Mouse (Mus musculus) hindbrain, embryonic 15.5 days (tissue): ENCODE data around the gene Smg6. TPM values are rescaled to one million over a fixed set of nuclear protein-coding genes. Genes with fewer than 3 reads are reported as not detected.
"Not testable (repeated sequence)": the region's sequence is repeated elsewhere in the genome, so short reads cannot be mapped to it uniquely, and the experiment has no call there.

Experiments used
- ATAC-seq: fragments of 200-750 bp; cut with Nextera tagmentation; 2 replicates; pipeline ENCODE4 v1.8.0; 2017; ENCODE audit warnings: low read depth, moderate number of reproducible peaks, moderate TSS enrichment; ENCODE audit not compliant: low FRiP score
- H3K27ac ChIP-seq: fragments of 300-500 bp; sonication (generic); replicated peaks from 2 replicates; pipeline ENCODE4 v1.5.1; 2015; ENCODE audit warnings: mild to moderate bottlenecking, inconsistent platforms
- H3K27me3 ChIP-seq: fragments of 300-500 bp; sonication (generic); 2 replicates; pipeline ENCODE4 v1.6.1; 2015; ENCODE audit warnings: control low read depth, inconsistent platforms
- H3K36me3 ChIP-seq: fragments of 300-500 bp; sonication (generic); 2 replicates; pipeline ENCODE4 v1.6.1; 2015; ENCODE audit warnings: control low read depth, inconsistent platforms
- H3K4me1 ChIP-seq: fragments of 300-500 bp; sonication (generic); replicated peaks from 2 replicates; pipeline ENCODE4 v1.6.1; 2015; ENCODE audit warnings: control low read depth, inconsistent platforms
- H3K4me2 ChIP-seq: fragments of 300-500 bp; sonication (generic); 2 replicates; pipeline ENCODE4 v1.6.1; 2015; ENCODE audit warnings: moderate library complexity, mild to moderate bottlenecking, inconsistent platforms
- H3K4me3 ChIP-seq: fragments of 300-500 bp; sonication (generic); 2 replicates; pipeline ENCODE4 v1.5.1; 2015; ENCODE audit warnings: mild to moderate bottlenecking, inconsistent platforms
- H3K9ac ChIP-seq: fragments of 300-500 bp; sonication (generic); 2 replicates; pipeline ENCODE4 v1.6.1; 2015; ENCODE audit warnings: inconsistent platforms
- H3K9me3 ChIP-seq: fragments of 300-500 bp; sonication (generic); 2 replicates; pipeline ENCODE4 v1.6.1; 2016; ENCODE audit warnings: control low read depth, inconsistent platforms
- WGBS: fragments of 180-500 bp; shearing (Covaris S2); methylation state at CpG from one replicate; pipeline ENCODE4 v1.1.7; 2015; 5-methylcytosine and 5-hydroxymethylcytosine counted together
- polyA plus RNA-seq: library from polyadenylated mRNA; unstranded; fragments of >200 nt; fragmentation: Nextera tagmentation; extraction: Ambion mirVana; gene quantifications from 2 replicates; pipeline ENCODE4 v1.2.1, GENCODE M21; 2015

Gene Smg6
- polyA plus RNA-seq, 1 experiment from 2014 or later: 13.5 TPM

DNA sequence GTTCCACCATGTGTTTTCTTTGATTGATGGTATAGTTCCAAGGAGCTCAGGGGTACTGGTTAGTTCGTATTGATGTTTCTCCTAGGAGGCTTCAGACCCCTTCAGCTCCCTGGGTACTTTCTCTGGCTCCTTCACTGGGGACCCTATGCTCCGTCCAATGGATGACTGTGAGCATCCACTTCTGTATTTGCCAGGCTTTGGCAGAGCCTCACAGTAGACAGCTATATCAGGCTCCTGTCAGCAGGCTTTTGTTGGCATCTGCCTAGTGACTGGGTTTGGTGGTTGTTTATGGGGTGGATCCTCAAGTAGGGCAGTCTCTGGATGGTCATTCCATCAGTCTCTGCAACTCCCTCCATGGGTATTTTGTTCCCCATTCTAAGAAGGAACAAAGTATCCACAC lies 83.9 kb downstream of the Smg6 start:
- H3K9ac ChIP-seq, H3K27me3 ChIP-seq, ATAC-seq, H3K27ac ChIP-seq, H3K4me2 ChIP-seq, H3K9me3 ChIP-seq, H3K36me3 ChIP-seq, H3K4me3 ChIP-seq: not testable (repeated sequence)
- WGBS: 92% methylated on average over 2 of the region's 2 CpGs
- H3K4me1 ChIP-seq: peaks cover 24% of the 10 kb centered on the region

DNA sequence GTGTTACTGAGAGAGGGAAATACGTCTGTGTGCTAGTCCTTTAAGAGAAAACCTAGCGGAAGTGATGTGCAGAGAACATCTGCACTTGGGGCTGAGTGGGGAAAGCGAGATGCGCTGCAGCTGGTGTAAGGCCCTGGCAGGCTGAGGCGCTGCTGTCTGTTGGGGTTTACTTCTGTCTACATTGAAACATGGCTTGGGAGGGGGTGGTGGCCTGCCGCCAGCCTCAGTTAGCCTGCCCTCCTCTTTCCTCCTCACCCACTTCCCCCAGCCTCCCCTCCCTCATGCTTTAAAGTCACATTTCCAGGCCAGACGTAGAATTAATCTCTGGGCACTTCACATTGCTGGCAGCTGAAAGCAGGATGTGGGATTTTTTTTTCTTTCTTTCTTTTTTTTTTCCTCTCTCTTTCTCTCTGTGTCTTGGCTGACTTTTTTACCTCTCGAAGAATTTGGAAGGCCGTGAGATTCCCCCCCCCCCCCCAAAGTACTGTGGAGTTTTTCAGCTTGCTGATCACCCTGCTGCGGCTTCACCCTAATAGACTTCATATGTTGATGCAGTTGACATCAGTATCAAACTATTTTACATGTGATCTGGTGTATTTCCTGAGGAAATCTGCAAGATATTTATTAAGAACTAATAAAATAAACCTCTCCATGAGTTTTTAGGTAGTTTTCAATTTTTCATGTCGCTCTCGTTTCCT lies 87.5 kb downstream of the Smg6 start:
- Histone ChIP-seq H3K36me3 (no peaks in the 10 kb centered on the region), H3K4me3 (no peak overlapping the region), H3K9me3 (no peaks in the 10 kb centered on the region), H3K9ac (no peak overlapping the region), H3K27me3 (no peaks in the 10 kb centered on the region), H3K27ac (peak overlapping the region; percentile 74), H3K4me2 (peak overlapping the region; percentile 38), H3K4me1 (peaks cover 40% of the 10 kb centered on the region)
- peak; percentile 27; the same call in 1 of the 2 replicates for ATAC-seq
- 32% methylated on average over 12 of the region's 12 CpGs for WGBS

DNA sequence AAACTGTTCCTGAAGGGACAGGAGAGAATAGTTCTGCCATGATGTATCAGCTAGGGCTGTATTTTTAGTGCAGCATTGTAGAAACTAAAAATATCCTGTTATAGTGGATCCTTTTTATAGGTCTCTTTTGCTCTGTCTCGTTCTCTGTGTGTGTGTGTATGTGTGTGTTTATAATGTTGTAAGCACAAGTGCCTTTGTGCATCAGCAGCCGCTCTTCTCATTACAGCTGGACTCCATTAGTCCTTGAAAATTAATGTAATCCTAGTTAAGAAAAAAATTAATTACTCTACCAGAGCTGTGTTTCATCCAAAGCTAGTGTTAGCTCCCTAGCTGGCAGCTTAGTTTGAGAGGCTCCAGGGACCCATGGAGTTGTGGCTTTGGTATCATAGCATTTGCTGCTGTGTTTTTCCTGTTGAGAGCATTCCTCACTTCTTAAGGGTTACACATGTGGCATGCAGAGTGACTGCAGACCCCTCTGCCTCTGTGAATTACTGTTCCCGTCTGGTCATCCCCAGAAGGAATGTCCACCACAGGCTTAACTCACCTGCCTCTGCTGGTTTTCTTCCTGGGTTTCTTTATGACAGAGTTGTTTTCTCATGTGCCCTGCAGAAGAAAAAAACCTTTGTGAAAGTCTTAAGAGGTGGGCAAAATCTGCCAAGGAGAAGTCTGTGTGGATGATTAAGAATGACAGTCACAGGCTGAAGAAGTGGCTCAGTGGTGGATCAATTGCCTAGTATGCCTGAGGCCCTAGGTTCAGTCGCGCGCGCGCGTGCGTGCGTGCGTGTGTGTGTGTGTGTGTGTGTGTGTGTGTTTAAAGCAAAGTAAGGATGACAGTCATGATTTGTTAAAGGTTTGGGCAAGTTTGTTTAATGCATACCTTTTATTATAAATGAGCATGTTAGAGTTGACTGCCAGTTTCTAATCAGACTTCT lies 88.4 kb downstream of the Smg6 start:
- ATAC-seq: no peak
- no peaks in the 10 kb centered on the region for H3K27me3 ChIP-seq
- peaks cover 40% of the 10 kb centered on the region for H3K4me1 ChIP-seq
- H3K9me3 ChIP-seq: no peaks in the 10 kb centered on the region
- 61% methylated on average over 12 of the region's 12 CpGs for WGBS
- no peak overlapping the region for H3K9ac ChIP-seq
- H3K4me3 ChIP-seq: no peak overlapping the region
- H3K36me3 ChIP-seq: no peaks in the 10 kb centered on the region
- no peak overlapping the region for H3K4me2 ChIP-seq
- H3K27ac ChIP-seq: peak overlapping the region; percentile 74

DNA sequence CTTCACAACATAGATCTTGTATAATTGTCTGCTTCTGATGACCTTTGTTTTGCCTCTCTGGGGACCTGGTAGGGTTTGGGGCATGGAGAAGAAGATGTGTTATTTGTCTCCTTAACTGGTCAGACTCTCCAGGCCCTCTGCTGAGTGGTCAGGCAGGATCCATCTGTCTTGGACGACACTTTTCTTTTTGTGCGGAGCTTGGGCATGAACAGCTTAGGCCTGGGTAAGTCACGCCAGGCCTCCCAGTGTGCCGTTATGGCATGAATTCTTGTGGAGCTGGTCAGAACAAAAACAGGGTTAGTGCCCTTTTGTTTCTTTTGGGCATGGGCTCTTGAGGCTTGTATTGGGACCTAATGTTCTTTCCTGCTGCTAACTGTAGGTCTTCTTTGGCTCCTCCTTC lies 89.2 kb downstream of the Smg6 start:
- Histone ChIP-seq H3K4me1 (peaks cover 40% of the 10 kb centered on the region), H3K27me3 (no peaks in the 10 kb centered on the region), H3K36me3 (no peaks in the 10 kb centered on the region), H3K9me3 (no peaks in the 10 kb centered on the region), H3K4me2 (no peak overlapping the region), H3K9ac (no peak overlapping the region), H3K4me3 (no peak overlapping the region), H3K27ac (peak overlapping the region; percentile 74)
- 30% methylated on average over 4 of the region's 4 CpGs for WGBS
- ATAC-seq: no peak

DNA sequence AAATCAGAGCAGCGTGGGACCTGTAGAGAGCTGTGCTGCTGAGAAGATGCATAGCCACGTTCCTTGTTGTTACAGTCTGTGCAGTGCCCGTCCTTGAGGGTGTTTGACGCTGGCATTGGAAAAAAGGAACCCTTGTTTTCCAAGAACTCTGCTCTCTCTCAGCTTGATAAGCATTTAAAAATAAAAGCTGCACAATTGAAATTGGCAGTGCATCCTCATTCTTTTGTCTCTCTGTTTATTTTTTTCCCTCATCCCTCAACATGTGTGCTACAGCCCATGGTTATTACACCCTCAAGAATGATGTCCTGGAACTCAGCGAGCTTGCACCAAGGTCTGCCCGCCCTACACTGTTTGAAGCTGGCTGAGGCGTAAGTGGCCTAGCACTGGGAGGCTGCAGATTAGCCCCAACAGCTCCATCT lies 89.8 kb downstream of the Smg6 start:
- Histone ChIP-seq H3K4me3 (no peak overlapping the region), H3K4me2 (no peak overlapping the region), H3K4me1 (peaks cover 40% of the 10 kb centered on the region), H3K27ac (peak overlapping the region; percentile 74), H3K27me3 (no peaks in the 10 kb centered on the region), H3K9ac (no peak overlapping the region), H3K9me3 (no peaks in the 10 kb centered on the region), H3K36me3 (no peaks in the 10 kb centered on the region)
- no peak for ATAC-seq
- 46% methylated on average over 7 of the region's 7 CpGs for WGBS

DNA sequence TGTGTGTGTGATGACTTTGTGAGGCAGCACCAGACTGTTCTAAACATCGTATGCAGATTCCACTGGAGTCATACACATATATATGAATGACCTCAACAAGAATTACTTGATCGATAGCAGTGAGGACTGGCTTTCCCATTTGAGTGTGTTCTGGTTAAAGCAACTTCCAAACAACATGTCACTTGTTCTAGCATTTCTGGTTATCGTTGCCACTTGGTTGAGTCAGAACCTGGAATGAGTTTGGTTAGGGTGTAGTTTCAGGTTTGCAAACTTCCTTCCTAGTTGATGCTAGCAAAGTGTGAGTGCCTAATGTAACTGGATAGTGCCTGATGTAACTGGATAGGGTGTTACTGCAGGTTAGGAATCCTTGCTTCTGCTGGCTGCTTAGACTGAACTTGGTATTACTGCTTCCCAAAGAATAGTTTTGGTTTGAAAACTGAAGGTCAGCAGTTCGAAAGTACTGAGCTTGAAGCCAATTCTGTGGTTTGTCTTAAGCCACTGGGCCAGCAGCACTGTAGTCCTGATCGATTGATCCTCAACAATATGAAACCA lies 90.8 kb downstream of the Smg6 start:
- WGBS: 89% methylated on average over 5 of the region's 5 CpGs
- Histone ChIP-seq H3K27ac (no peak overlapping the region), H3K4me2 (no peak overlapping the region), H3K9ac (no peak overlapping the region), H3K4me1 (peaks cover 40% of the 10 kb centered on the region), H3K9me3 (no peaks in the 10 kb centered on the region), H3K36me3 (no peaks in the 10 kb centered on the region), H3K4me3 (no peak overlapping the region), H3K27me3 (no peaks in the 10 kb centered on the region)
- no peak for ATAC-seq

DNA sequence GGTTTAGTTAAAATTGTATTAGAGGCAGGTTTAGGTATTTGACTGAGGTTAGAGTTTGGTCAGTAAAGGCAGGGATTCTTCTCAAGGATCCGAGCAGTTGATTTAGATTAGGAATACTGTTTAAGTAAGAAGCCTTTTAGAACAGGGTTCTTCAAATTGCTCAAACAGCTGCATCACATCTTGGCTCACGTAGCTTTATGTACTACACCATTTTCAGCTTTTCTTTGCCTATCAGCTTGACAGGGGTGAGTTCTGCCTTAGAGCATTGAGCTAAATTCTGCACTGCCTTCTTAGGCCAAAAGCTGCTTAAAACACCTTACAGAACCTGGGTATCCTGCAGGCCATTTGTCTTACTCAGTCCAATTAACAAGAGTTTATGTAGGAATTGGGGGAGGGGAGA lies 92.2 kb downstream of the Smg6 start:
- ATAC-seq: no peak
- 87% methylated on average over 2 of the region's 2 CpGs for WGBS
- Histone ChIP-seq H3K4me1 (peaks cover 32% of the 10 kb centered on the region), H3K27me3 (no peaks in the 10 kb centered on the region), H3K9me3 (no peaks in the 10 kb centered on the region), H3K4me3 (no peak overlapping the region), H3K36me3 (no peaks in the 10 kb centered on the region), H3K27ac (no peak overlapping the region), H3K4me2 (no peak overlapping the region), H3K9ac (no peak overlapping the region)

DNA sequence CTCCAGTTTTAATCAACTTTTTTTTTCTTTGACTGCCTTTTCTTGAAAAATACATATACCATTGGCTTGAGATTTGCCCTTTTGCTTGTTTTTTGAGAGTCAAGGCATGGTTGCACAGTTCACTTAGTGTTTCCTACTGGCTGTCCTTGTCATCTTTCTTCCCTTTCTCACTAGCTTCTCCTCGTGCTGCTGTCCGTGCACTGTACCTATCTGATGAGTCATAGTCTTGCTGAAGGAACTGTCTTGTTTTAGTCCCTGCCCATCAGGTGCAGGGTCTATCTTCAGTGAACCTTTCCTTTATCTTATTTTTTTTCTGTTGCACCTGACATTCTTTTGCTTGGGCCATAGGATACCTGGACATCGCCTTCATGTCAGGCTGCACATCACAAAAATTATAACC lies 101.4 kb downstream of the Smg6 start:
- 90% methylated on average over 3 of the region's 3 CpGs for WGBS
- Histone ChIP-seq H3K27me3 (no peaks in the 10 kb centered on the region), H3K27ac (no peak overlapping the region), H3K4me1 (no peaks in the 10 kb centered on the region; the same call in 1 of the 2 replicates), H3K36me3 (no peaks in the 10 kb centered on the region), H3K9ac (no peak overlapping the region), H3K4me3 (no peak overlapping the region), H3K4me2 (no peak overlapping the region), H3K9me3 (no peaks in the 10 kb centered on the region)
- no peak for ATAC-seq

DNA sequence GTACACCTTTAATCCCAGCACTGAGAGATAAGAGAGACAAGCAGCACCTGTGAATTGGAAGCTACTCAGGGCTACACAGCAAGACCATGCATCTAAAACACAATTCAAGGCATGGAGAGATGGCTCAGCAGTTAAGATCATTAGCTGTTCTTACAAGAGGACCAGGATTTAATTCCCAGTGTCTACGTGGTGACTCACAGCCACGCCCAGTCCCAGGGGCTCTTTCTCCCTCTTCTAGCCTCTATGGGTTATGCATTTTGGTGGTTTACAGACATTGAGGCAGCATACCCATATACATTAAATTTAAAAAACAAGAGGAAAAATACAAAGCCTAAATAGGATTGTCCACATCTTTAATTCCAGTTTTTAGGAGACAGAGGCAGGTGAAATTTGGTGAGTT lies 102.0 kb downstream of the Smg6 start:
- Histone ChIP-seq H3K36me3 (no peaks in the 10 kb centered on the region), H3K27ac (no peak overlapping the region), H3K9ac (no peak overlapping the region), H3K9me3 (no peaks in the 10 kb centered on the region), H3K27me3 (no peaks in the 10 kb centered on the region), H3K4me3 (no peak overlapping the region), H3K4me1 (no peaks in the 10 kb centered on the region; the same call in 1 of the 2 replicates), H3K4me2 (no peak overlapping the region)
- no peak for ATAC-seq
- 91% methylated on average over 2 of the region's 2 CpGs for WGBS

DNA sequence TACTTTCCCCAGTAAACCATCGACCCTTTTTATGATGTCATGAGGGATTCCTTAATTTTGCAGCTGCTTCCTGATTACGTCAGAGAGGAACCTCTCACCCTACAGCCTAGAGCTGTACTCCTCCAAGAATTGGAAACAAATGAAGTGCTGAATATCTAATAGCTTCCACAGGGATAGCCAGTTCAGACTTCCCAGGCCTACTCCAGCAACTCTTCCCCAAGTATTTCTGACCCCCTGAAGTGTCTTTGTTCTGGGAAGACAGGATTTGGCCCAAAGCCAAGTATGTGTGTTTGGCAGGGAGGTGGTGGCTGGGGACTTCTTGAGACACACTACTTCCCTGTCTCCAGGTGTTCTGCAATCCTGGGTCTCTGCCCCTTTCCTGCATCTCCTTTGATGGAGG lies 105.6 kb downstream of the Smg6 start:
- no peaks in the 10 kb centered on the region for H3K36me3 ChIP-seq
- no peak overlapping the region for H3K27ac ChIP-seq
- H3K4me2 ChIP-seq: no peak overlapping the region
- H3K9ac ChIP-seq: no peak overlapping the region
- no peak for ATAC-seq
- no peak overlapping the region for H3K4me3 ChIP-seq
- no peaks in the 10 kb centered on the region for H3K27me3 ChIP-seq
- H3K9me3 ChIP-seq: no peaks in the 10 kb centered on the region
- H3K4me1 ChIP-seq: no peaks in the 10 kb centered on the region; the same call in 1 of the 2 replicates
- WGBS: 54% methylated on average over 2 of the region's 2 CpGs

DNA sequence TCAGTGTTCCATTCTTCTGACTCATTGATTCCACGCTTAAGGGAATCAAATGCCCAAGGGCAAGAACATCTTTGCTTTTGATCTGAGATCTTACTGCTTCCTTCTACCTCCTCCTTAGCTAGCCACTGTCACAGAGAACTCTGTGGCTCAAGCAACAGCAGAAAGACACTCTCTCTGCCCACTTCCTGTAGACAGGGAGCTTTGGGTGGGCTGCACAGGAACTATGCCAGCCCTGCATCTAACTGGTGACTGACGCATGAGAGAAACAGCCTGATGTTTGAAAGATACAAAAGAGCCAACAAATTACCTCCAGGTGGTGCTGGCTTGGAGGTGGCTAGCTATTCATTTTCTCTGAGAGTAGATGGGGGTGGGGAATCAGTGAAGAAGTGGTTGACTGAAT lies 107.3 kb downstream of the Smg6 start:
- Histone ChIP-seq H3K4me2 (no peak overlapping the region), H3K4me1 (no peaks in the 10 kb centered on the region; the same call in 1 of the 2 replicates), H3K27ac (no peak overlapping the region), H3K4me3 (no peak overlapping the region), H3K9me3 (no peaks in the 10 kb centered on the region), H3K27me3 (no peaks in the 10 kb centered on the region), H3K36me3 (no peaks in the 10 kb centered on the region), H3K9ac (no peak overlapping the region)
- no peak for ATAC-seq
- WGBS: 81% methylated on average over 2 of the region's 2 CpGs

DNA sequence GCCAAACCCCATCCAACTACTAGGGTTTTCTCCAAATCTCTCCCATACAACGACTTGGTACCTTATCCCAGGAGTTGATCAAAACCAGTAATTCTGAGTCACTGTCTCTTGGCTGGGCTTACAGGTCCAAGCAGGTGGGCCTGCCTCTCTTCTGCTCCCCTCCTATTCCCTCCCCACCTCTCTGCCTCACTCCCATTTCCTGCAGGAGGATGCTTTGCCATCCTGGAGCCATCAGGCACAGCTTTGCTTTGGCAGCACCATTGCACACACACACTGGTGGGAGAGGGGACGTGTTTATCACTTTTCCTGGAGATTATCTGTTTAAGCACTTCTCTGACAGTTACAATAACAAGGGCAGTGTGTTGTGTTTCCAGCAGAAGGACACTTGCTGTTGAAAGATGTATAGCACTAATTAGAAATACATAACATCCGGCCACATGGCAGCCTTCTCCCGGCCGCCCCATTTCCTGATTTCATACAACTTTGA lies 108.0 kb downstream of the Smg6 start:
- 89% methylated on average over 5 of the region's 5 CpGs for WGBS
- H3K4me3 ChIP-seq: no peak overlapping the region
- H3K36me3 ChIP-seq: 0 out of 2 replicates have a peak, but pooled peaks cover 2% of the 10 kb centered on the region
- no peak overlapping the region for H3K9ac ChIP-seq
- H3K4me2 ChIP-seq: no peak overlapping the region
- no peak for ATAC-seq
- H3K9me3 ChIP-seq: no peaks in the 10 kb centered on the region
- no peaks in the 10 kb centered on the region; the same call in 1 of the 2 replicates for H3K4me1 ChIP-seq
- no peaks in the 10 kb centered on the region for H3K27me3 ChIP-seq
- H3K27ac ChIP-seq: no peak overlapping the region
